Mouse (Mus musculus) myocyte (in vitro differentiated cells): ENCODE results near the gene Elovl6. TPM values are rescaled to one million over a fixed set of nuclear protein-coding genes. Genes with fewer than 3 reads are reported as not detected.

Experiments used
- H3K27me3 ChIP-seq: one replicate; pipeline ENCODE4 v1.6.1; 2011; ENCODE audit not compliant: control insufficient read depth, insufficient read depth, insufficient read length
- H3K36me3 ChIP-seq: one replicate; pipeline ENCODE4 v1.6.1; 2011; ENCODE audit not compliant: control insufficient read depth, insufficient read depth
- H3K4me2 ChIP-seq: one replicate; pipeline ENCODE4 v1.6.1; 2011; ENCODE audit warnings: low read depth, control low read depth
- H3K4me3 ChIP-seq: one replicate; pipeline ENCODE4 v1.5.1; 2011; ENCODE audit warnings: mild to moderate bottlenecking, control low read depth, moderate library complexity
- H3K79me2 ChIP-seq: one replicate; pipeline ENCODE4 v1.6.1; 2011; ENCODE audit not compliant: control insufficient read depth, insufficient read depth
- H3ac ChIP-seq: one replicate; pipeline ENCODE4 v1.6.1; 2011; ENCODE audit not compliant: control insufficient read depth, insufficient read length
- CEBPB ChIP-seq: IDR thresholded peaks from 2 replicates; pipeline ENCODE4 v1.6.1; 2011; ENCODE audit warnings: mild to moderate bottlenecking, moderate library complexity; ENCODE audit not compliant: poor library complexity, insufficient read depth, severe bottlenecking
- E2F4 ChIP-seq: IDR thresholded peaks from one replicate; pipeline ENCODE4 v1.6.1; 2011; ENCODE audit warnings: mild to moderate bottlenecking, control low read depth, moderate library complexity; ENCODE audit not compliant: insufficient read depth
- MAX ChIP-seq: IDR thresholded peaks from one replicate; pipeline ENCODE4 v1.6.1; 2011; ENCODE audit warnings: low read depth, mild to moderate bottlenecking, control low read depth
- MYOD1 ChIP-seq, 3 experiments: IDR thresholded peaks; one replicate each; pipeline ENCODE4 v1.6.1; 2011; ENCODE audit warnings: control low read depth in 2 of 3, low read depth in 2 of 3, mild to moderate bottlenecking in 2 of 3, moderate library complexity in 1 of 3; ENCODE audit not compliant: insufficient read length in 2 of 3, control insufficient read depth in 1 of 3
- MYOG ChIP-seq, 3 experiments: IDR thresholded peaks; one replicate each; pipeline ENCODE4 v1.6.1; 2011; ENCODE audit warnings: control low read depth in 2 of 3, low read depth in 2 of 3, mild to moderate bottlenecking in 2 of 3; ENCODE audit not compliant: insufficient read length in 2 of 3, control insufficient read depth in 1 of 3, insufficient read depth in 1 of 3
- POLR2A ChIP-seq: IDR thresholded peaks from one replicate; pipeline ENCODE4 v1.6.1; 2011; ENCODE audit warnings: low read depth, mild to moderate bottlenecking, control low read depth, moderate library complexity; ENCODE audit not compliant: insufficient read length
- POLR2AphosphoS2 ChIP-seq: IDR thresholded peaks from one replicate; pipeline ENCODE4 v1.6.1; 2011; ENCODE audit warnings: low read depth, control low read depth; ENCODE audit not compliant: insufficient read length
- REST ChIP-seq: IDR thresholded peaks from one replicate; pipeline ENCODE4 v1.6.1; 2011; ENCODE audit warnings: mild to moderate bottlenecking, control low read depth, moderate library complexity; ENCODE audit not compliant: insufficient read depth, insufficient read length
- SRF ChIP-seq: IDR thresholded peaks from one replicate; pipeline ENCODE4 v1.6.1; 2011; ENCODE audit warnings: low read depth; ENCODE audit not compliant: control insufficient read depth, insufficient read length
- TCF12 ChIP-seq: IDR thresholded peaks from one replicate; pipeline ENCODE4 v1.6.1; 2011; ENCODE audit warnings: mild to moderate bottlenecking, control low read depth; ENCODE audit not compliant: poor library complexity, insufficient read depth, severe bottlenecking
- TCF3 ChIP-seq: IDR thresholded peaks from one replicate; pipeline ENCODE4 v1.6.1; 2011; ENCODE audit warnings: low read depth, control low read depth; ENCODE audit not compliant: insufficient read length
- USF1 ChIP-seq: IDR thresholded peaks from one replicate; pipeline ENCODE4 v1.6.1; 2011; ENCODE audit warnings: low read depth, mild to moderate bottlenecking, control low read depth, moderate library complexity
- polyA plus RNA-seq: library from polyadenylated mRNA; unstranded; fragments of >200 nt; fragmentation: generic; extraction: Trizol; gene quantifications from one replicate; pipeline ENCODE4 v1.2.1, GENCODE M21; 2012; ENCODE audit warnings: missing spikeins

The Elovl6 gene
- polyA plus RNA-seq, 1 experiment, result 6.8 TPM

DNA sequence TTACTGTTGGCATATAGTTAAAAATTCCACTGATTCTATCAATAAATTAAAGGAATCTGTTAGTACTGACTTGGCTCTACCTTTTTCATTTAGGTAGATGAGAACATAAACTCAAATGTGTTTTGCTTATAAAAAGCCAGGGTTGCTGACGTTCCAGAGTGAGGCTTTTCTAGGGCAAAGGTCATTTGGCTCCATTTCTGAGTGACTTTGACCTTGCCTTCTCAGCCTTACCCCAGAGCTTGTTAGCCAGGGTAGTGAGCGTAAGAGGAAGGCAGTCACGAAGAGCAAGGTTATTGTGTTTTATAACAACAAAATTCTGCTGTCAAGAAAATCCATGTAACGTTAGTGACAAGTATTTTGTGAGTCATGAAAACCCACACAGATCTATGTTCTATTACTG is 50.3 kb downstream of the Elovl6 start:
- TF ChIP-seq TCF3, result no peak
- TF ChIP-seq CEBPB, result no peak
- no peak for TF ChIP-seq SRF
- TF ChIP-seq MYOD1 (IDR thresholded peaks at IDR 0.05; ENCODE audit: control insufficient read depth in 1 of 3, insufficient read length in 2 of 3, low read depth in 2 of 3), result no peak
- TF ChIP-seq E2F4, result no peak
- TF ChIP-seq POLR2A, result no peak
- TF ChIP-seq MAX, result no peak
- TF ChIP-seq MYOG (IDR thresholded peaks at IDR 0.05; ENCODE audit: control insufficient read depth in 1 of 3, insufficient read depth in 1 of 3, insufficient read length in 2 of 3, low read depth in 2 of 3), result no peak
- no peak for TF ChIP-seq USF1
- no peak for TF ChIP-seq TCF12
- TF ChIP-seq POLR2AphosphoS2, result no peak
- TF ChIP-seq REST, result no peak
- peaks cover 30% of the 10 kb centered on the region for H3K79me2 ChIP-seq
- H3K4me3 ChIP-seq, result no peak overlapping the region
- H3K36me3 ChIP-seq, result peaks cover 8% of the 10 kb centered on the region
- H3K4me2 ChIP-seq, result no peak overlapping the region
- H3K27me3 ChIP-seq, result no peaks in the 10 kb centered on the region
- no peak overlapping the region for H3ac ChIP-seq

DNA sequence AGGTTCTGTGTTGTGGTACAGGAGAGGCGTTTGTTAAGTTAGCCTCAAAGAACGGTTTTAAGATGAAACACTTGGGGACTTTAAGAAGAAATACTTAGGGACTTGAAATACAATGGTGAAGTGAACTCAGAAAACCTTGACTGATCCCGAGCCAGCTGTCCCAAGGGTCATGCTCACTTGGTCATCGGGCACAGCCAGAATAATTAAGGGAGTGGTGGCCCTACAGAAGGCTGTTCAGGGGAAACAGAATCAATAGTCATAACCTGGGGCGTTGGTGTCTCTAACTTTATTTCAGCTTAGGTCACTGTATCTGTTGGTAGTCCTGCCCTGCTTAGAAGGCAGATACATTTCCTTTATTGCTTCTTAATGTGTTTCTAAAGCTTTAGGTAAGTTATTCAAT is 51.1 kb downstream of the Elovl6 start:
- Histone ChIP-seq H3K4me3 (no peak overlapping the region), H3K4me2 (no peak overlapping the region), H3K27me3 (no peaks in the 10 kb centered on the region), H3K79me2 (peaks cover 30% of the 10 kb centered on the region), H3K36me3 (peaks cover 8% of the 10 kb centered on the region), H3ac (no peak overlapping the region)
- no peak for TF ChIP-seq TCF12
- no peak for TF ChIP-seq E2F4
- TF ChIP-seq POLR2AphosphoS2, result no peak
- TF ChIP-seq POLR2A, result no peak
- TF ChIP-seq USF1, result no peak
- no peak for TF ChIP-seq MYOD1 (IDR thresholded peaks at IDR 0.05; ENCODE audit: control insufficient read depth in 1 of 3, insufficient read length in 2 of 3, low read depth in 2 of 3)
- TF ChIP-seq TCF3, result no peak
- no peak for TF ChIP-seq MYOG (IDR thresholded peaks at IDR 0.05; ENCODE audit: control insufficient read depth in 1 of 3, insufficient read depth in 1 of 3, insufficient read length in 2 of 3, low read depth in 2 of 3)
- TF ChIP-seq MAX, result no peak
- no peak for TF ChIP-seq REST
- TF ChIP-seq CEBPB, result no peak
- no peak for TF ChIP-seq SRF

DNA sequence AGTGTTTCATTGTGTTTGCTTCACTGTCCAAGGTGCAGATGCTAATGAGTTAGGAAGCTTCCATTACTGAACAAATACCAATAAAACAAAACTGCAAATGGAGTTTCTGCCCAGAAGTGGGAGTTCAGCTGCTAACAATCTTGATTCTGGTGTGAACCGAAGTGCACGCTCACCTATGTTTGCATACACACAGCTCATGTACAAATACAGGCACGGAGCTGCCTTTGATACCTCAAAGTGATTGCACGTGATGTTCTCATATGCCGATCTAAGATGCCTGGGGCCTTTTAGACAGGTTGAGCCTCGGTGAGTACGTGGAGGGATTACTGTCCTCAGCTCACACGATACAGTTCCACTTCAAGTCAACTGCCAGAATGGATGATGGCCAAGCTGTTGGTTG is 55.8 kb downstream of the Elovl6 start:
- Histone ChIP-seq H3K36me3 (peaks cover 8% of the 10 kb centered on the region), H3K79me2 (peaks cover 23% of the 10 kb centered on the region), H3K4me3 (no peak overlapping the region), H3ac (no peak overlapping the region), H3K4me2 (no peak overlapping the region), H3K27me3 (no peaks in the 10 kb centered on the region)
- TF ChIP-seq TCF12 (no peak), E2F4 (no peak), TCF3 (no peak), SRF (no peak), POLR2AphosphoS2 (no peak), USF1 (no peak), MAX (no peak), REST (no peak), MYOG (IDR thresholded peaks at IDR 0.05; ENCODE audit: control insufficient read depth in 1 of 3, insufficient read depth in 1 of 3, insufficient read length in 2 of 3, low read depth in 2 of 3) (no peak), POLR2A (no peak), CEBPB (no peak)

DNA sequence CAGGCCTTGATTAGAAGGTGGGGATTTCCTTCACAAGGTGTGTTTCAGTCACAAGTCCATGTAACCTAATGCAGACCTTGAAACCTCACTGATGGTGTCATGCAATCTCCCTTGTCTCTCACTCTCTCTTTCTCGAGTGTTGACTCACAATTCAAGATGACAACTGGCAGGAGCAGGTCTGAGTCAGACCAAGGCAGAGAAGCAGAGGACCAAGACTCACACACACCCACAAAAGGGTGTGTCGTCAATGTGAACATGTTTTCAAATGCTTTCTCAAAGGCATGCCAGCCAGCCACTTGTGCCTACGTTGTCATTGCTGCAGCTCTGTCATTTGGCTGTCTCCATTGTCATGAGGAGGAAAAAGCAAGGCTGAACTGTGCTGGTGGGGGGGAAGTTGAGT is 56.6 kb downstream of the Elovl6 start:
- Histone ChIP-seq H3K4me3 (no peak overlapping the region), H3K27me3 (no peaks in the 10 kb centered on the region), H3ac (no peak overlapping the region), H3K36me3 (peaks cover 8% of the 10 kb centered on the region), H3K79me2 (peaks cover 17% of the 10 kb centered on the region), H3K4me2 (peak overlapping the region; percentile 19)
- TF ChIP-seq MYOG (IDR thresholded peaks at IDR 0.05; ENCODE audit: control insufficient read depth in 1 of 3, insufficient read depth in 1 of 3, insufficient read length in 2 of 3, low read depth in 2 of 3), result peak in 1 of 3 experiments; percentile 64
- TF ChIP-seq SRF, result no peak
- peak in 1 of 3 experiments; percentile 40 for TF ChIP-seq MYOD1 (IDR thresholded peaks at IDR 0.05; ENCODE audit: control insufficient read depth in 1 of 3, insufficient read length in 2 of 3, low read depth in 2 of 3)
- peak; percentile 31 for TF ChIP-seq MAX
- TF ChIP-seq REST, result no peak
- no peak for TF ChIP-seq POLR2AphosphoS2

DNA sequence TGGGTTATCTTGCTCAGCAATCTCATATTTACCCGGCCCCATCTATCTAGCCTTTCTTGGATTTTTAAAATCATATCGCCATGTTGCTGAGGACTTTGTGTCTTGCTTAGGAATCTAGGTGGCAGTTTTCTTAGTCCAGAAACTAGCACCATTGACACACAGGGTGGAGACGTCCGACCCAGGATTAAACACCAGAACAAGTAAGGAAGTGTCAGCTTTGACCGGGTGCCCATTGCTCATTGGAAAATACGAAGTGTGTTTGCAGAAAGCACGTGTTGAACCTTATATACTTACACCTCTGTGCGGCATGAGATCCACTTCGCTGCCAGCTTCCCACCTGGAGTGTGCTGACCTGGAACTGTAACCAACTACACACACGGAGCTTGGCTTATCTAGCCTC is 57.5 kb downstream of the Elovl6 start:
- H3K4me3 ChIP-seq, result no peak overlapping the region
- no peaks in the 10 kb centered on the region for H3K27me3 ChIP-seq
- H3K36me3 ChIP-seq, result peaks cover 8% of the 10 kb centered on the region
- no peak overlapping the region for H3ac ChIP-seq
- H3K4me2 ChIP-seq, result no peak overlapping the region
- peaks cover 11% of the 10 kb centered on the region for H3K79me2 ChIP-seq
- TF ChIP-seq MAX (no peak), E2F4 (no peak), MYOG (IDR thresholded peaks at IDR 0.05; ENCODE audit: control insufficient read depth in 1 of 3, insufficient read depth in 1 of 3, insufficient read length in 2 of 3, low read depth in 2 of 3) (no peak), SRF (no peak), CEBPB (no peak), USF1 (no peak), REST (no peak)
